Mouse (Mus musculus) c-Kit-negative CD71-positive TER-119-positive erythroid progenitor cells, embryonic 14.5 days (primary cell): ENCODE data around the gene Naaladl1.
A peak's percentile ranks its signal among the peaks of the same experiment; 100 is the strongest.

Experiments used
- DNase-seq: peaks from one replicate; pipeline ENCODE4 v3.0.0-alpha.2; 2013; ENCODE audit warnings: low read depth, low spot score

The Naaladl1 gene

GRCm38 (mm10) chr19:6105586-6105985 lies at the start of gene Naaladl1:
Gene Naaladl1, plus strand, starts transcription at chr19:6105782.
- DNase-seq: no peak

GRCm38 (mm10) chr19:6056696-6057095 lies 48.9 kb upstream of the Naaladl1 start:
- no peak for DNase-seq

- DNase-seq: peak; percentile 96
Observed at GRCm38 (mm10) chr19:6057313-6058096, 48.1 kb upstream of the Naaladl1 start, which contains the start of the genes Mrpl49 and Fau. Gene Mrpl49, minus strand, starts transcription at chr19:6057785. Gene Fau, plus strand, starts transcription at chr19:6057844.

- DNase-seq: no peak
Observed at GRCm38 (mm10) chr19:6058513-6058912, 47.1 kb upstream of the Naaladl1 start.

- no peak for DNase-seq
Observed at GRCm38 (mm10) chr19:6058966-6059365, 46.6 kb upstream of the Naaladl1 start.

GRCm38 (mm10) chr19:6061021-6061533 lies 44.5 kb upstream of the Naaladl1 start, which contains the start of gene Znhit2:
Gene Znhit2, plus strand, starts transcription at chr19:6061192.
- DNase-seq: peak; percentile 87

GRCm38 (mm10) chr19:6061641-6062302 lies 43.8 kb upstream of the Naaladl1 start:
- no peak for DNase-seq

- no peak for DNase-seq
Observed at GRCm38 (mm10) chr19:6062418-6062817, 43.2 kb upstream of the Naaladl1 start.

GRCm38 (mm10) chr19:6063081-6063480 lies 42.5 kb upstream of the Naaladl1 start:
- no peak for DNase-seq

GRCm38 (mm10) chr19:6066571-6066970 lies 39.0 kb upstream of the Naaladl1 start:
- no peak for DNase-seq

GRCm38 (mm10) chr19:6067011-6067723 lies 38.4 kb upstream of the Naaladl1 start:
- peak; percentile 72 for DNase-seq

- peak; percentile 64 for DNase-seq
Observed at GRCm38 (mm10) chr19:6067724-6068415, 37.7 kb upstream of the Naaladl1 start, which contains the start of gene Tm7sf2. Gene Tm7sf2, minus strand, starts transcription at chr19:6068373.

GRCm38 (mm10) chr19:6068951-6069350 lies 36.6 kb upstream of the Naaladl1 start:
- no peak for DNase-seq

GRCm38 (mm10) chr19:6069851-6070250 lies 35.7 kb upstream of the Naaladl1 start:
- DNase-seq: no peak

GRCm38 (mm10) chr19:6070571-6071250 lies 34.9 kb upstream of the Naaladl1 start:
- DNase-seq: no peak

- DNase-seq: no peak
Observed at GRCm38 (mm10) chr19:6071261-6071660, 34.3 kb upstream of the Naaladl1 start.

- DNase-seq: no peak
Observed at GRCm38 (mm10) chr19:6073889-6074288, 31.7 kb upstream of the Naaladl1 start.

- DNase-seq: peak; percentile 73
Observed at GRCm38 (mm10) chr19:6076564-6077393, 28.8 kb upstream of the Naaladl1 start, which contains the start of gene Vps51. Gene Vps51, minus strand, starts transcription at chr19:6077231.

GRCm38 (mm10) chr19:6079983-6080480 lies 25.6 kb upstream of the Naaladl1 start, which contains the start of gene Tmem262:
Gene Tmem262, plus strand, starts transcription at chr19:6080033.
- no peak for DNase-seq
